Mouse (Mus musculus): ENCODE measurements around the gene Echs1.
A peak's percentile ranks its signal among the peaks of the same experiment; 100 is the strongest.
"Not testable (repeated sequence)": the region's sequence is repeated elsewhere in the genome, so short reads cannot be mapped to it uniquely, and the experiment has no call there.

Echs1 gene

GRCm38 (mm10) chr7:140116329-140117054, at the start of gene Echs1:
Gene Echs1 (minus strand): TSS chr7:140116476.
- peak; percentile 82 for DNase-seq (ENCODE audit: low spot score)

DNA sequence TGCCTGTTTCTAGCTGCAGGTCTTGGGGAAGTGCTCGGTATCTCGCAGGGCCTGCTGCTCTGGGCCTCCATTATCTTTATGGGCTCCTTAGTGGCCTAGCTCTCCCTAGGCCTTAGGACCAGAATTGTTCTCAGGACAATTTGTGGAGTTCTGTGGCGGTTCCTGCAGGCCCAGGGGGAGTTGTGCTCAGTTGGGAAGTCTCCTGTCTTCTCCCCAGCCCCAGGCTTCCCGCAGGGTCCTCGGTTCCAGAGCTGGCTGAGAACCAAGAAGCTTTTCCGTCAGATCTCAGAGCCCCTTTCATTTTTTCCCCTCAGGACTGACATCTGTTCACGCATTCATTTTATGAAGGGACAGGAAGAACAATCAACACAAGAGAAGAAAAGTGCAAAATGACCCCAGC, 48.4 kb upstream of the Echs1 start, which contains the start of gene Olfr522:
TSS of gene Olfr522 (minus strand) at position 101 of the 400 bp plus-strand sequence.
- no peak for DNase-seq (ENCODE audit: low spot score)

DNA sequence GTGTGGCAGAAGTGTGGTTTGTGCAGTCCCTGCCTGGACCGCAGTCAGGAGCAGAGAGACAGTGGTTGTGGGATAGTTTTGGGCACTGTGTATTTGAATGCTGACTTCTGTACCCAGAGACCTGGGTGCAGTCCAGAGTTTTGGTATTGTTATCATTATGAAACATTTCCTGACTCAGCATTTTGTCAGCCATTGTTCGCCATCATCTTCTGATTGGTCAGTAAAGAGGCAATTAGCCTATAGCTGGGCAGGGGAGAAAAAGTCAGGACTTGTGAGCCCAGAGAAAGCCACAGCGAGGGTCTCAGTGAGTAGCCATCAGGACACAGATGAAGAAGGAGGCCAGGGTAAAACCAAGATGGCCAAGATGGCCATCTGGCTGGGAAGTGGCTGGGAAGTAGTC, 44.1 kb upstream of the Echs1 start:
- DNase-seq (ENCODE audit: low spot score): no peak

GRCm38 (mm10) chr7:140154218-140154927, 38.1 kb upstream of the Echs1 start, which contains the start of gene Sprn:
Gene Sprn (minus strand): TSS chr7:140154877.
- DNase-seq (ENCODE audit: low spot score): no peak

DNA sequence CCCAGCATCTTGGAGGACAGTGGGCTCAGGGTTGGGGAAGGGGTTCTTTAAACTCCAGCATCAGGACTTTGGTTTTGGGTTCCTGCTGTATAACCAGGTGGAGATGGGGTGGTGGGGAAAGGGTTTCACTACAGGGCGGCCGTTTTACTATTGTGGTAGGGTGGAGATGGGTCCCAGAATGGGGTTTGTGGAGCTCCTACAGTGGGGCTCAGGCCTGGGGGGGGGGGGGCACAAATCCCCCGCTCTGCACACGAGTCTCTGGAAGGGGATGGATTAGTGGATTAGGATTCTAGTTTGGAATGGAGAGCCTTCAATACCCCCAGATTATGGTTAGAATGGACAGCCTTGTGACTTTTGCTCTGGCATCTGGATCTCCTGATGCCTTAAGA, 37.5 kb upstream of the Echs1 start:
- DNase-seq (ENCODE audit: low spot score): no peak

DNA sequence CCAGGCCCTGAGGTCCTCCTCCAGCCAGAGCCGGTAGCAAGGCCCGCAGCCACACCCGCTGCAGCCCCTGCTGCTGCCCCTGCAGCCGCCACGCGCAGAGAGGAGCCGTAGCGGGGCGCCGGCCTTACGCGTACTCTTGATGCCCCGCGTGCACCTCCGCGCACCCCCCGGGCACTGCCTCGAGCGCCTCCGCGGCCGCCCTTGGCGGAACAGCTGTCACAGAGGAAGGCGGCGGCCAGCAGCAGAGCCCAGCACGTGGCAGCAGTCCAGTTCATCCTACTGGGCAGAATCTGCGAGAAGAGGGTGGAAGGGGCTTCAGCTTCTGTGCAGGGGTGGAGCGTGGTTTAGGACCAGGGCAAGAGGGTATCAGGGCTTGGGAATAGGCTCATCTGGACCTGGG, 37.1 kb upstream of the Echs1 start:
- DNase-seq (ENCODE audit: low spot score): no peak

DNA sequence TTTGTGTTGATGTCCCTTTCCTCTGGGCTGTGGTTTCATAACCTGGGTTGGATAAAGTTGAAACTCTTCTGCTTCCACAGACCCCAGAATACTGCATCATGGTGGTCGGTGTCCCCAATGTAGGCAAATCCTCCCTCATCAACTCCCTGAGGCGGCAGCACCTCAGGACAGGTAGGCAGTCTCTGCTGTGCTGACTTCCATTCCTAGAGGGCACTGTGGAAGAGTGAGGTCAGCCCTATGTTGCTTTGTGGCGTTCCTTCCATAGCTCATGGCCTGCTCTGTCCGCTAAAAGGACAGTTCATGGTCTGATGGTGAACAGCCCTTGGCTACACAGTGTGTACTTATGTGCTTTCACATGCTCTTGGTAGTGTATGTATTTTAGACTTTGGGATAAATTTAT, 28.3 kb upstream of the Echs1 start:
- no peak for DNase-seq (ENCODE audit: low spot score)

DNA sequence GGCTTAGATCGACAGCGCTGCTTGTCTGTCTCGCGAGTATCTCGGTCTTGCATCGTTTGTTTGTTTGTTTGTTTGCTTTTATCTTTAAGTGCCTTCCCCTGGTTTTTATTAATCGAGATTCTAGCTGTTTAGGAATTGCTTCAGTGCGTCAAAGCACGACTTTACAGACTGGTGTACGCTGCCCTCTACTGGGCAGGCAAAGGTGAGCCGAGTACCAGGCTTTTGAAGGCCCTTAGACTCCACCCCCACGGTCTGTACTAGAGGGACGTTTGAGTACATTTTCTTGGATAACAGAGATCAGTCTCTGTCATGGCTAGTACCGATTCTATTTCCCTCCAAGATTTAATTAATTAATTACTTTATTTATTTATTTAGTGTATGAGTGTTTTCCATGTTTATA, 25.1 kb upstream of the Echs1 start:
- peak; percentile 31 for DNase-seq (ENCODE audit: low spot score)

GRCm38 (mm10) chr7:140138021-140138310, 21.7 kb upstream of the Echs1 start:
- DNase-seq (ENCODE audit: low spot score): no peak

DNA sequence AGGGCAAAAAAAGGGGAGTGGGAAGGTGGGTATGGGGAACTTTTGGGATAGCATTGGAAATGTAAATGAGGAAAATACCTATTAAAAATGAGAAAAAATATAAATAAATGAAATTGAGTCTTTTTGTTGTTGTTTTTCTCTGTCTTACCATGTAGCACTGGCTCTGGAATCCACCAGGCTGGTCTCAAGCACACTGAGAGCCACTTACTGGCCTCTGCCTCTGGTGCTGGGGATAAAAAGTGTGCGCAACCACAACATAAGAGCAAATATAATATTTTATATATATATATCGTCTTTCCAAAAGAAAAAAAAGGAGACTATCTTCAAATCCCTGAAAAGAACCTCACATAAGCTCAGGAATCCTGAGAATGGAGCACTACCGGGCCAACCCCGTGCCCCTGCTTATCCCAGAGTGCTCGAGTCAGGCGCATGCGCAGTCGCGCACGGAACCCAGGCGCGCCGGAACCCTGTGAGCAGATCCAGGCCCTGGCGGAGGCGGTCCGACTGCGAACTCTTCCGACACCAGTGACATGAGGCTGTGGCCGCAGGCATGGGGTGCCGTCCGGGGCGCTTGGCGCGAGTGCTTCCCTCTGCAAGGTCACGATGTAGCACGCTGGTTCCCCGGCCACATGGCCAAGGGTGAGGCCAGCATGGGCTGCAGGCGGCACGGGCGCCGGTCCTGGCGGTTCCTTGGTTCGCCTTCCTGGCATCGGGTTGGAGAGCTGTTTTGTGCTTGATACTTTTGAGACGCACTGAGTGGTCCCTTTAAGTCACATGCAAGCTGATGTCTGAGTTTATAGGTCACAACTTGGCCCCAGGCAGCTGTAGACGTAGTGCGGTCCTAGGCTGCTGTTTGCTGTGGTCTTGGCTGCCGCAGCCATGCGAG, 21.1 kb upstream of the Echs1 start, which contains the start of gene Mtg1:
TSS of gene Mtg1 (plus strand) at position 430 of the 886 bp plus-strand sequence.
- DNase-seq (ENCODE audit: low spot score): peak; percentile 90

- DNase-seq (ENCODE audit: low spot score): no peak
Measured at GRCm38 (mm10) chr7:140135106-140135770, 19.0 kb upstream of the Echs1 start.

DNA sequence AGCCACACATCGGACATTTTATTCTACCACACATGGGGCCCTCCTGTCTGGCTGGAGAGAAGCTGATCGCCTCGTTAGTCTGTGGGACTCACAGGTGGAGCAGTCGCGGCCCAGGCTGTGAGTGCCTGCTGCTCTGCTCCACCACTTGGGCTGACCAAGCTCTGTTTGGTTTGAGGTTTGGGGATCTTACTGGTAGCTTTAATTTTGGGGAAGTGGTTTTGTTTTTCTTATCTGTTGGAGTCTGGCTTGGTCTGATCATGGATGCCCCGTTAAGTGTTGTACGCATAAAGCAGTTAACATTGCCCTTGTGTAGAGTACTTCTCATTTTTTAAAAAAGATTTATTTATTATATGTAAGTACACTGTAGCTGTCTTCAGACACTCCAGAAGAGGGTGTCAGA, 17.8 kb upstream of the Echs1 start:
- not testable (repeated sequence) for DNase-seq (ENCODE audit: low spot score)

DNA sequence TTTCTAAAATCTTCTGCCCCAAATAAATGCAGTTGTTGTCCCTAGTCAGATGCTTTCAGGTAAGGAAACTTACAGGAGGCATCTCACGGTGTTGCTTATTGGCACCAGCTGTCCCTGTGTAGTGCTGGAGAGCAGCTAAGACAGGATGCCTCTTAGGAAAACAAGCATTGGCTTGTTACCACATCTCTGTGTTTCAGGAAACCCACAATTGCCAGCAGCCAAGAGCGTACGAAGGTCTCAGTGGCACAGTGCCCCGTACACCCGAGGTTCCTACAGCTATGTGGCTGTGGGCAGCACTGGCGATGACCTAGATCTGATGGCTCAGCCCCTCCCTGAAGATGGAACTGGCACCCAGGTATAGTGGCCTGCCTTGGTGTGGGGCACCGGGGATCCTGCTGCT, 15.9 kb upstream of the Echs1 start:
- not testable (repeated sequence) for DNase-seq (ENCODE audit: low spot score)

DNA sequence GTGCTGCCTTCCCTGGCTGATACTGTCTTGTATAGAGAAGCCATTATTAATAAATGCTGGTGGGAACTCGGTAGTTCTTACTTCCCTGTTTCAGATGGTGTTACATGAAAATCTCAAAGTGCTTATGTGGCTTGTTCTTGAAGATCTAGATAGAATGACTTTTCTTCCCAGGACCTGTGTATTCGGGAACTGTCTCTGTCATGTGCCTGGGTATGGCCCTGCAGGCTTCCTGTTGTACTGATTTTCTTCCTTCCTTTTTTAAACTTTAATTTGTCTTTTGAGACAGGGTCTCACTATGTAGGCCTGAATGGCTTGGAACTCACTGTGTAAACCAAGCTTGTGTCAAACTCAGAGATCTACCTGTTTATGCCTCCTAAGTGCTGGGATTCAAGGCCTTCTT, 11.6 kb upstream of the Echs1 start:
- DNase-seq (ENCODE audit: low spot score): no peak

- DNase-seq (ENCODE audit: low spot score): no peak
Measured at GRCm38 (mm10) chr7:140126934-140127333, 10.7 kb upstream of the Echs1 start.

DNA sequence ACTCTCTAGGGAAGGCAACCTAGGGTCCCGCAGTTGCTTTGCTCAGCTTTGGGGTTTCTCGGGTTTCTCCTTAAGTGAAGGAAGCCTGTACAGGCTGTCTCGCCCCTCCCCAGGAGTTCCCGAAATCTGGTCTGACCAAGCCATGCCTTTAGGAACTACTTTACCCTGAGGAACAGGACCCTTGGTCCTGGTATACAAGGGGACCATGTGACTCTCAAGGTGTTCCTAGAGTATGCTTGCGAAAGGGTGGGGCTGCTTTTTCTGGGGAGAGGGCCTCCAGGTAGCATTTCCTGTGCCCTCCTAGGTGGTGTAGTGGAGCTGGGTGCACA, 9.7 kb upstream of the Echs1 start:
- no peak for DNase-seq (ENCODE audit: low spot score)

GRCm38 (mm10) chr7:140125278-140126021, 9.2 kb upstream of the Echs1 start:
- peak; percentile 83 for DNase-seq (ENCODE audit: low spot score)

DNA sequence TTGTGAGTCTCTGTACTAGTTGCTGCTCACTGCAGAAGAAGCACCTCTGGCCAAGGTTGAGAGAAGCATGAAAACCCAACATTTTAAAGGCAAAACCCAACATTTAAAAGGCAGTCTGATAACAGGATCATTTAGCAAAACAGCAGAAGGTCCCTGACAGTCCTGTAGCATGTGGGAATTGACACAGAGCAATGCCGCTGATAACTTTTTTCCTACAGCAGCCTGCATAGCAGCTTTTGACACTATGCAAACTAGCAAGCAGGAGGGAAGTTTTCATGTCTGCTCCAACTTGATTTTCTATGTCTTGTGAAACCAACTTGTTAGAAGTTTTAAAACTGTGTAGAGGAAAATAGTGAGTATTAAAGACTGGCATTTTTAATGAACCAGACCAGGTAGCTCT, 8.1 kb upstream of the Echs1 start:
- no peak for DNase-seq (ENCODE audit: low spot score)

GRCm38 (mm10) chr7:140122765-140123164, 6.5 kb upstream of the Echs1 start:
- DNase-seq (ENCODE audit: low spot score): no peak

GRCm38 (mm10) chr7:140121338-140121910, 5.1 kb upstream of the Echs1 start:
- no peak for DNase-seq (ENCODE audit: low spot score)

DNA sequence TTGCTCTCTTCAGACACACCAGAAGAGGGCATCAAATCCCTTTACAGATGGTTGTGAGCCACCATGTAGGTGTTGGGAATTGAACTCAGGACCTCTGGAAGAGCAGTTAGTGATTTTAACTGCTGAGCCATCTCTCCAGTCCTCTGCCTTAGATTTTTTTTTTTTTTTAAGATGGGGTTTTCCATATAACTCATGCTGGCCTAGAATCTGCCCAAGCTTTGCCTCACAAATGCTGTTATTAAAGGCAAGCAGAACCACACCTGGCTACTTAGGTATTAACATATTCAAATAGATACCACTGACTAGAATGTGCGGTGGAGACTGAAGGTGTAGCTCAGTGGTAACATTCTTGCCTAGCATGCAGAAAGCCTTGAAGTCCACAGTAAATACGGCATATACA, 4.2 kb upstream of the Echs1 start:
- DNase-seq (ENCODE audit: low spot score): no peak
